Mouse (Mus musculus) frontal cortex, adult (tissue): ENCODE data around the gene Higd1a.
A peak's percentile ranks its signal among the peaks of the same experiment; 100 is the strongest.

Experiments used
- ATAC-seq: cut with Nextera tagmentation; 2 replicates; pipeline ENCODE4 v1.9.2; 2017; ENCODE audit warnings: mild to moderate bottlenecking, moderate library complexity, mixed read lengths; ENCODE audit not compliant: low TSS enrichment

Gene Higd1a

GRCm38 (mm10) chr9:121838008-121838407 is 20.2 kb downstream of the Higd1a start:
- no peak for ATAC-seq

- no peak for ATAC-seq
Measured at GRCm38 (mm10) chr9:121833825-121834224, 24.3 kb downstream of the Higd1a start.

- peak; percentile 51 for ATAC-seq
Measured at GRCm38 (mm10) chr9:121830956-121831293, 27.2 kb downstream of the Higd1a start.

GRCm38 (mm10) chr9:121830243-121830955 is 27.8 kb downstream of the Higd1a start:
- ATAC-seq = no peak

- no peak for ATAC-seq
Measured at GRCm38 (mm10) chr9:121829270-121829992, 28.7 kb downstream of the Higd1a start.

GRCm38 (mm10) chr9:121828314-121828713 is 29.8 kb downstream of the Higd1a start:
- ATAC-seq = no peak

- ATAC-seq = peak; percentile 75
Measured at GRCm38 (mm10) chr9:121826356-121826755, 31.8 kb downstream of the Higd1a start.

GRCm38 (mm10) chr9:121823991-121824390 is 34.2 kb downstream of the Higd1a start:
- ATAC-seq = no peak

GRCm38 (mm10) chr9:121823051-121823450 is 35.1 kb downstream of the Higd1a start:
- ATAC-seq = 0 out of 2 replicates have a peak, but pooled peaks have one; percentile 31

GRCm38 (mm10) chr9:121822585-121822991 is 35.6 kb downstream of the Higd1a start:
- peak; percentile 24; the same call in 1 of the 2 replicates for ATAC-seq

- ATAC-seq = no peak
Measured at GRCm38 (mm10) chr9:121820765-121821164, 37.4 kb downstream of the Higd1a start.

GRCm38 (mm10) chr9:121819771-121820471 is 38.2 kb downstream of the Higd1a start:
- ATAC-seq = no peak

- ATAC-seq = no peak; the same call in 1 of the 2 replicates
Measured at GRCm38 (mm10) chr9:121819073-121819770, 38.9 kb downstream of the Higd1a start.

- no peak for ATAC-seq
Measured at GRCm38 (mm10) chr9:121815183-121815582, 43.0 kb downstream of the Higd1a start.

GRCm38 (mm10) chr9:121810081-121810821 is 47.9 kb downstream of the Higd1a start:
- peak; percentile 47 for ATAC-seq

- ATAC-seq = peak; percentile 45
Measured at GRCm38 (mm10) chr9:121808511-121808910, 49.7 kb downstream of the Higd1a start.

GRCm38 (mm10) chr9:121807947-121808346 is 50.2 kb downstream of the Higd1a start:
- ATAC-seq = no peak

GRCm38 (mm10) chr9:121807546-121807945 is 50.6 kb downstream of the Higd1a start:
- ATAC-seq = no peak

GRCm38 (mm10) chr9:121802747-121803146 is 55.4 kb downstream of the Higd1a start:
- no peak for ATAC-seq

GRCm38 (mm10) chr9:121798887-121799520 is 59.2 kb downstream of the Higd1a start:
- ATAC-seq = peak; percentile 64
